Mouse (Mus musculus) neural tube, embryonic 14.5 days (tissue): ENCODE results near the gene Ddx3x. TPM values are rescaled to one million over a fixed set of nuclear protein-coding genes. Genes with fewer than 3 reads are reported as not detected.

Experiments used
- ATAC-seq: fragments of 200-750 bp; cut with Nextera tagmentation; 2 replicates; pipeline ENCODE4 v1.8.0; 2017; ENCODE audit warnings: low read depth, mild to moderate bottlenecking, moderate TSS enrichment, moderate library complexity
- H3K27ac ChIP-seq: fragments of 300-500 bp; sonication (generic); 2 replicates; pipeline ENCODE4 v1.5.1; 2014; ENCODE audit warnings: low read depth, mild to moderate bottlenecking, control low read depth, low read length, moderate library complexity, mixed read lengths
- H3K27me3 ChIP-seq: fragments of 300-500 bp; sonication (generic); 2 replicates; pipeline ENCODE4 v1.6.1; 2014; ENCODE audit warnings: low read length; ENCODE audit not compliant: control insufficient read depth, insufficient read depth
- H3K36me3 ChIP-seq: fragments of 300-500 bp; sonication (generic); 2 replicates; pipeline ENCODE4 v1.6.1; 2014; ENCODE audit warnings: low read length, mixed read lengths; ENCODE audit not compliant: control insufficient read depth, insufficient read depth
- H3K4me1 ChIP-seq: fragments of 300-500 bp; sonication (generic); 2 replicates; pipeline ENCODE4 v1.6.1; 2014; ENCODE audit warnings: low read length; ENCODE audit not compliant: control insufficient read depth, insufficient read depth
- H3K4me2 ChIP-seq: fragments of 300-500 bp; sonication (generic); 2 replicates; pipeline ENCODE4 v1.6.1; 2014; ENCODE audit warnings: mild to moderate bottlenecking, low read depth, low read length, control low read depth
- H3K4me3 ChIP-seq: fragments of 300-500 bp; sonication (generic); 2 replicates; pipeline ENCODE4 v1.5.1; 2014; ENCODE audit warnings: low read depth, low read length, control low read depth, mixed read lengths
- H3K9ac ChIP-seq: fragments of 300-500 bp; sonication (generic); replicated peaks from 2 replicates; pipeline ENCODE4 v1.6.1; 2014; ENCODE audit warnings: low read depth, mild to moderate bottlenecking, control low read depth, low read length, mixed read lengths
- H3K9me3 ChIP-seq: fragments of 300-500 bp; sonication (generic); 2 replicates; pipeline ENCODE4 v1.6.1; 2016; ENCODE audit warnings: low read length; ENCODE audit not compliant: control insufficient read depth
- WGBS: fragments of 180-500 bp; shearing (Covaris S2); extraction: QIAGEN DNeasy Blood & Tissue Kit; methylation state at CpG from one replicate; pipeline ENCODE4 v1.1.7; 2014; 5-methylcytosine and 5-hydroxymethylcytosine counted together
- polyA plus RNA-seq: library from polyadenylated mRNA; unstranded; fragments of >200 nt; fragmentation: Nextera tagmentation; extraction: Ambion mirVana; gene quantifications from 2 replicates; pipeline ENCODE4 v1.2.1, GENCODE M21; 2014

Gene Ddx3x
- polyA plus RNA-seq, 1 experiment from 2014 or later: 132 TPM

DNA sequence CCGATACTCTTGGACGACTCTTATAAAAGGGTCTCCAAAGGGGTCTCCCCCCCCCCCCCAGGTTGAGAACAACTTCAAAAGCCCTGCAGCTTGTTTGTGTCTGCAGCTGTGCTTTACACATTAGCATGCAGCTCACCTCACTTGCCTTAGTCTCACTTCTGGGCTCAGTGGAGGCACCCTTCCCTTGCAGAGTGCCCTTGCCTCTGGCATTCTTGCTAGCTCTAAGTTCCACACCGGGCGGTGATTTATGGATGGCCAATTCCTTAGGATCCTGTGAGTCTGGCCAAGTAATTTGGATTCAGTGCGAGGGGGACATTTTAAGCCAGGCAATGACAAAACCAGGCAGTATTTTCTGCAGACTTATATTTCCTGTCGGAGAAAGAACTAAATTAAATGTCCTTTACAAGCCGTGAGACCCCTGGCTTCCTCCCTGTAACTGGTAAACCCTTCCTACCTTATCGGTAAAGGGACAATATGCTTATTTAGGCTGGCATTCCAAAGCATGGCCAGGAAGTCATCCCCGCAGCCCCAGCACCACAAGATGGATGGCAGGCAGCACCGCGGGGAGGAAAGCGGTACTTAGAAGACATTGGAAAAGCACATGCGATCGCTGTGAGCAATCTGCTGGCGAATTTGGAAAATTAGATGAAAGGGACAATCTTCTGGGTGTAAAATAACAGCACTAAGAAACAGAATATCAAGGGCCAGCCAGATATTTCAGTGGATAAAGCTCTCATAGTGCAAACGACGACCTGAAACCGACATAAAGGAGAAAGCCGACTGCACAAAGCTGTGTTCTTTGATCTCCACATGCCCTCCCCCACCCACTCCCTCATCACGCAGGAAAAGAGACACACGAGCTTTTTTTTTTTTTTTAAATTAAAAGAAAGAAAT is 39.1 kb upstream of the Ddx3x start:
- Histone ChIP-seq H3K9ac (peak overlapping the region; percentile 74), H3K27me3 (no peaks in the 10 kb centered on the region), H3K4me1 (no peaks in the 10 kb centered on the region), H3K27ac (peak overlapping the region; percentile 97), H3K36me3 (no peaks in the 10 kb centered on the region), H3K9me3 (no peaks in the 10 kb centered on the region), H3K4me3 (peak overlapping the region; percentile 35), H3K4me2 (peak overlapping the region; percentile 64)
- ATAC-seq: peak; percentile 65
- WGBS: 10% methylated on average over 21 of the region's 21 CpGs

DNA sequence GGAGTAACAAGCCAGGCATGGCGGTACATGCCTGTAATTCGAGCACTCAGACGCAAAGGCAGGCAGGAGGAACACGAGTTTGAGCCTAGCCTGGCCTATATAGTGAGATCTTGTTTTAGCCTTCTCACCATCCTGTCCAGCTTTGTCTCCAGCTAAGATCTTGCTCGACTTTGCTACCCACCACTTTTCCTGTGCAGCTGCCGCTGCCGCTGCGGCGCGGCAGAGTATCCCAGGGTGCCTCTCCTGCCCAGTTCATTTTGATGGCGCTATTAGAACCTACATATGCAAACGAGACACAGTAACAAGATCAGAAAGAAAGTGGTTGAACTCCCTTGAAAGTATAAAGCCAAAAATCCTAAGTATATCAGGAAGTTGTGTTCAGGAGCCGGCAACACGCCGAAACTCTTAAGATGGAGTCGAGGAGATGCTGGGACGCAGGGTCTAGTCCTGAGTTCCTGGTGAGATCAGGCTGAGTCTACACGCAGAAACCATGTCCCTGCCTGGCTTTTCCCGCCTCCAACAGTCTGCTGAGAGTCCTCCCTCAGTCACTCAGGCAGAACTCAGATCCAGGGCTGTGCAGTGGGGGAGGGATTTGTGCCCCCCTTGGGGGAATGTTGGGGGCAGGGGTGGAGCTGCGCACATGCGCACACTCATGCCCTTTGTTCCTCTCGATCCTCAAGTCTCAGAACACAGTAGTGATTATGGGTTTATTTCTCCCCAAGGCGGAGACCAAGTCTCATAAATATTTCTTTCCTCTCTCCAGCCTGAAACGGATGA is 38.3 kb upstream of the Ddx3x start:
- Histone ChIP-seq H3K9me3 (no peaks in the 10 kb centered on the region), H3K4me1 (no peaks in the 10 kb centered on the region), H3K9ac (peak overlapping the region; percentile 74), H3K36me3 (no peaks in the 10 kb centered on the region), H3K4me3 (peak overlapping the region; percentile 35), H3K27me3 (no peaks in the 10 kb centered on the region), H3K27ac (peak overlapping the region; percentile 97), H3K4me2 (peak overlapping the region; percentile 64)
- peak; percentile 96 for ATAC-seq
- 9% methylated on average over 24 of the region's 24 CpGs for WGBS

GRCm38 (mm10) chrX:13243133-13244123 is 37.3 kb upstream of the Ddx3x start:
- WGBS: 14% methylated on average over 15 of the region's 15 CpGs
- no peaks in the 10 kb centered on the region for H3K4me1 ChIP-seq
- H3K4me3 ChIP-seq: peak overlapping the region; percentile 35
- H3K27me3 ChIP-seq: no peaks in the 10 kb centered on the region
- peak overlapping the region; percentile 97 for H3K27ac ChIP-seq
- peak overlapping the region; percentile 56 for H3K9ac ChIP-seq
- H3K36me3 ChIP-seq: no peaks in the 10 kb centered on the region
- H3K9me3 ChIP-seq: no peaks in the 10 kb centered on the region
- ATAC-seq: peak; percentile 42
- H3K4me2 ChIP-seq: peak overlapping the region; percentile 57

DNA sequence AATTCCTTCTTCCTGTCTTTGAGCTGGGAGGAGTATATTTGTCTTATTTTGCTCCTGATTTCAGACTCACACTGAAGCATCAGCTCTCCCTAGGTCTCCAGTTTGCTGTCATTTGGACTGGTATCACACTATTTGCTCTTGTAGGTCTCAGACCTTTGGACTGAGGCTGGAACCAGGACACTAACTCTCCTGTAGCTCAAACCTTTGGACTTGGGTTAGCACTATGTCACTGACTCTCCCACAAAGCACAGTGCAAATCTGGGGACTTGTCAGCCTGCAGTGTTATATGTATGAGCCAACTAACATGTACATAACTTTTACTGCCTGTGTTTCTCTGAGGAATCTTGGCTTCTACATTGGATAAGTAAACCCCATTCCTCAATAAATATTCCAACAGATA is 36.2 kb upstream of the Ddx3x start:
- no peak overlapping the region for H3K4me3 ChIP-seq
- no peaks in the 10 kb centered on the region for H3K36me3 ChIP-seq
- H3K9ac ChIP-seq: no peak overlapping the region
- peak overlapping the region; percentile 97; the same call in 1 of the 2 replicates for H3K27ac ChIP-seq
- no peaks in the 10 kb centered on the region for H3K27me3 ChIP-seq
- no peak overlapping the region for H3K4me2 ChIP-seq
- ATAC-seq: no peak
- no peaks in the 10 kb centered on the region for H3K9me3 ChIP-seq
- no peaks in the 10 kb centered on the region for H3K4me1 ChIP-seq

GRCm38 (mm10) chrX:13245027-13245426 is 35.7 kb upstream of the Ddx3x start:
- no peak overlapping the region for H3K9ac ChIP-seq
- H3K27ac ChIP-seq: no peak overlapping the region
- ATAC-seq: no peak
- H3K4me3 ChIP-seq: no peak overlapping the region
- no peaks in the 10 kb centered on the region for H3K36me3 ChIP-seq
- WGBS: 80% methylated on average over 3 of the region's 3 CpGs
- H3K4me1 ChIP-seq: no peaks in the 10 kb centered on the region
- H3K27me3 ChIP-seq: no peaks in the 10 kb centered on the region
- H3K4me2 ChIP-seq: no peak overlapping the region
- H3K9me3 ChIP-seq: no peaks in the 10 kb centered on the region

DNA sequence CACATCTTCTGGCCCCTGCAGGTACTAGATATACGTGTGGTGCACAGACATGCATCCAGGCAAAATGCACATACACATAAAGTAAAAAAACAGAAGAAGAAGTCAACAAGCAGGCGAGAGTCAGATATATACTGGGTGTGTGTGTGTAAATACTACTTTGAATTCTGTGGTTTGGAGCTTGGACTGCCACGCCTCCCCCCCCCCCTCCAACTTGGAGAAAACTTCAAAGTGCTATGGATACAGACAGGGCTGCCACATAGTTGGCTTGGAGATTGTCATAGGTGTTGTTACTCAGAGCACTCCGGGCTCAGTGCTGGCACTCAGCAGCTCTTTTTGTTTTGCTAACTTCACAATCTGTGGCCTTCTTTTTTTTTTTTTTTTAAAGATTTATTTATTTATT is 29.1 kb upstream of the Ddx3x start:
- ATAC-seq: no peak
- H3K27ac ChIP-seq: no peak overlapping the region
- 81% methylated on average over 4 of the region's 4 CpGs for WGBS

GRCm38 (mm10) chrX:13254273-13254672 is 26.5 kb upstream of the Ddx3x start:
- no peaks in the 10 kb centered on the region for H3K4me1 ChIP-seq
- WGBS: 89% methylated on average over 3 of the region's 3 CpGs

More for the DNA sequence above, 29.1 kb upstream of the Ddx3x start:
- H3K9me3 ChIP-seq: no peaks in the 10 kb centered on the region
- no peak overlapping the region for H3K4me2 ChIP-seq
- H3K27me3 ChIP-seq: no peaks in the 10 kb centered on the region
- H3K9ac ChIP-seq: no peak overlapping the region
- H3K4me3 ChIP-seq: no peak overlapping the region
- no peaks in the 10 kb centered on the region for H3K36me3 ChIP-seq
- H3K4me1 ChIP-seq: no peaks in the 10 kb centered on the region

GRCm38 (mm10) chrX:13263356-13263755 is 17.4 kb upstream of the Ddx3x start:
- no peaks in the 10 kb centered on the region for H3K27me3 ChIP-seq
- no peaks in the 10 kb centered on the region for H3K9me3 ChIP-seq
- WGBS: 67% methylated on average over 3 of the region's 3 CpGs
- H3K36me3 ChIP-seq: no peaks in the 10 kb centered on the region
- H3K4me3 ChIP-seq: no peak overlapping the region
- H3K4me1 ChIP-seq: no peaks in the 10 kb centered on the region
- H3K9ac ChIP-seq: no peak overlapping the region
- ATAC-seq: no peak
- no peak overlapping the region for H3K27ac ChIP-seq
- H3K4me2 ChIP-seq: no peak overlapping the region

More at GRCm38 (mm10) chrX:13254273-13254672, 26.5 kb upstream of the Ddx3x start:
- Histone ChIP-seq H3K27ac (no peak overlapping the region), H3K4me2 (no peak overlapping the region), H3K9me3 (no peaks in the 10 kb centered on the region), H3K27me3 (no peaks in the 10 kb centered on the region), H3K36me3 (no peaks in the 10 kb centered on the region), H3K4me3 (no peak overlapping the region), H3K9ac (no peak overlapping the region)
- ATAC-seq: no peak
